Mouse (Mus musculus): ENCODE data around the gene Nr2c2ap. TPM values are rescaled to one million over a fixed set of nuclear protein-coding genes. Genes with fewer than 3 reads are reported as not detected.

Gene Nr2c2ap
- total and polyA plus RNA-seq, 2 experiments from 2014 or later, result 5.4 to 42.1 TPM

- Histone ChIP-seq H3K9ac (replicated peaks; ENCODE audit: low read length, poor library complexity, severe bottlenecking) (peak within 1 kb of the TSS; percentile 62), H3K4me3 (ENCODE audit: low read depth, low read length) (peak within 1 kb of the TSS; percentile 56), H3K9me3 (ENCODE audit: low read length) (no peaks in the 10 kb centered on the region), H3K4me2 (ENCODE audit: low read depth, low read length, poor library complexity, severe bottlenecking) (peak within 1 kb of the TSS; percentile 50), H3K27me3 (ENCODE audit: insufficient read depth, low read length) (no peaks in the 10 kb centered on the region), H3K27ac (ENCODE audit: low read depth, low read length) (peak within 1 kb of the TSS; percentile 39; the same call in 1 of the 2 replicates), H3K4me1 (ENCODE audit: insufficient read depth, low read length) (peaks cover 6% of the 10 kb centered on the region; the same call in 1 of the 2 replicates), H3K36me3 (ENCODE audit: insufficient read depth, low read length) (no peaks in the 10 kb centered on the region)
- ATAC-seq (ENCODE audit: low FRiP score) (peak; percentile 92), DNase-seq (ENCODE audit: low spot score) (peak; percentile 96)
- TF ChIP-seq CTCF (IDR thresholded peaks at IDR 0.05), result no peak
- WGBS, result 2% methylated on average over 27 of the region's 27 CpGs
Measured at GRCm38 (mm10) chr8:70172043-70172681, 41.0 kb downstream of the Nr2c2ap start, which contains the start of gene Tmem161a. Tmem161a (plus strand) TSS chr8:70172356.

- Histone ChIP-seq H3K9me3 (ENCODE audit: low read length) (no peaks in the 10 kb centered on the region), H3K4me2 (ENCODE audit: low read depth, low read length, poor library complexity, severe bottlenecking) (no peak overlapping the region; the same call in 1 of the 2 replicates), H3K27me3 (ENCODE audit: insufficient read depth, low read length) (no peaks in the 10 kb centered on the region), H3K4me1 (ENCODE audit: insufficient read depth, low read length) (peaks cover 5% of the 10 kb centered on the region; the same call in 1 of the 2 replicates), H3K36me3 (ENCODE audit: insufficient read depth, low read length) (no peaks in the 10 kb centered on the region), H3K27ac (ENCODE audit: low read depth, low read length) (no peak overlapping the region), H3K9ac (replicated peaks; ENCODE audit: low read length, poor library complexity, severe bottlenecking) (no peak overlapping the region; the same call in 1 of the 2 replicates), H3K4me3 (ENCODE audit: low read depth, low read length) (no peak overlapping the region)
- ATAC-seq (ENCODE audit: low FRiP score), result no peak
- TF ChIP-seq CTCF (IDR thresholded peaks at IDR 0.05), result no peak
- DNase-seq (ENCODE audit: low spot score), result no peak
- 91% methylated on average over 5 of the region's 5 CpGs for WGBS
Measured at GRCm38 (mm10) chr8:70173320-70173719, 42.2 kb downstream of the Nr2c2ap start.

- no peaks in the 10 kb centered on the region for H3K9me3 ChIP-seq (ENCODE audit: low read length)
- 90% methylated on average over 7 of the region's 7 CpGs for WGBS
- peaks cover 5% of the 10 kb centered on the region; the same call in 1 of the 2 replicates for H3K4me1 ChIP-seq (ENCODE audit: insufficient read depth, low read length)
- H3K36me3 ChIP-seq (ENCODE audit: insufficient read depth, low read length), result no peaks in the 10 kb centered on the region
- H3K27ac ChIP-seq (ENCODE audit: low read depth, low read length), result no peak overlapping the region
- no peak overlapping the region for H3K9ac ChIP-seq (replicated peaks; ENCODE audit: low read length, poor library complexity, severe bottlenecking)
- ATAC-seq (ENCODE audit: low FRiP score) (no peak), DNase-seq (ENCODE audit: low spot score) (no peak)
- H3K4me3 ChIP-seq (ENCODE audit: low read depth, low read length), result no peak overlapping the region
- H3K4me2 ChIP-seq (ENCODE audit: low read depth, low read length, poor library complexity, severe bottlenecking), result no peak overlapping the region
- no peak for TF ChIP-seq CTCF (IDR thresholded peaks at IDR 0.05)
- no peaks in the 10 kb centered on the region for H3K27me3 ChIP-seq (ENCODE audit: insufficient read depth, low read length)
Measured at GRCm38 (mm10) chr8:70174079-70174478, 42.9 kb downstream of the Nr2c2ap start.

- H3K27me3 ChIP-seq (ENCODE audit: insufficient read depth, low read length), result no peaks in the 10 kb centered on the region
- H3K36me3 ChIP-seq (ENCODE audit: insufficient read depth, low read length), result peaks cover 20% of the 10 kb centered on the region
- TF ChIP-seq CTCF (IDR thresholded peaks at IDR 0.05), result no peak
- no peak overlapping the region for H3K4me3 ChIP-seq (ENCODE audit: low read depth, low read length)
- no peaks in the 10 kb centered on the region for H3K9me3 ChIP-seq (ENCODE audit: low read length)
- H3K4me2 ChIP-seq (ENCODE audit: low read depth, low read length, poor library complexity, severe bottlenecking), result no peak overlapping the region
- ATAC-seq (ENCODE audit: low FRiP score), result no peak
- 0 out of 2 replicates have a peak, but pooled peaks cover 2% of the 10 kb centered on the region for H3K4me1 ChIP-seq (ENCODE audit: insufficient read depth, low read length)
- H3K9ac ChIP-seq (replicated peaks; ENCODE audit: low read length, poor library complexity, severe bottlenecking), result no peak overlapping the region
- no peak for DNase-seq (ENCODE audit: low spot score)
- H3K27ac ChIP-seq (ENCODE audit: low read depth, low read length), result no peak overlapping the region
- 92% methylated on average over 2 of the region's 2 CpGs for WGBS
Measured at GRCm38 (mm10) chr8:70178231-70178630, 47.1 kb downstream of the Nr2c2ap start.

- ATAC-seq (ENCODE audit: low FRiP score), result no peak
- DNase-seq (ENCODE audit: low spot score), result no peak
- 96% methylated on average over 4 of the region's 4 CpGs for WGBS
- peak; percentile 61 for TF ChIP-seq CTCF (IDR thresholded peaks at IDR 0.05)
- H3K27me3 ChIP-seq (ENCODE audit: insufficient read depth, low read length), result no peaks in the 10 kb centered on the region
- peaks cover 22% of the 10 kb centered on the region for H3K36me3 ChIP-seq (ENCODE audit: insufficient read depth, low read length)
- no peaks in the 10 kb centered on the region for H3K4me1 ChIP-seq (ENCODE audit: insufficient read depth, low read length)
- no peaks in the 10 kb centered on the region for H3K9me3 ChIP-seq (ENCODE audit: low read length)
- H3K27ac ChIP-seq (ENCODE audit: low read depth, low read length), result no peak overlapping the region
- no peak overlapping the region for H3K9ac ChIP-seq (replicated peaks; ENCODE audit: low read length, poor library complexity, severe bottlenecking)
- H3K4me3 ChIP-seq (ENCODE audit: low read depth, low read length), result no peak overlapping the region
- no peak overlapping the region for H3K4me2 ChIP-seq (ENCODE audit: low read depth, low read length, poor library complexity, severe bottlenecking)
Measured at GRCm38 (mm10) chr8:70179082-70179481, 47.9 kb downstream of the Nr2c2ap start.

- H3K4me3 ChIP-seq (ENCODE audit: low read depth, low read length), result no peak overlapping the region
- no peak overlapping the region for H3K9ac ChIP-seq (replicated peaks; ENCODE audit: low read length, poor library complexity, severe bottlenecking)
- WGBS, result 86% methylated on average over 16 of the region's 16 CpGs
Measured at GRCm38 (mm10) chr8:70181212-70181902, 50.2 kb downstream of the Nr2c2ap start.

More at GRCm38 (mm10) chr8:70181212-70181902, 50.2 kb downstream of the Nr2c2ap start:
- no peaks in the 10 kb centered on the region for H3K27me3 ChIP-seq (ENCODE audit: insufficient read depth, low read length)
- H3K4me1 ChIP-seq (ENCODE audit: insufficient read depth, low read length), result no peaks in the 10 kb centered on the region
- TF ChIP-seq CTCF (IDR thresholded peaks at IDR 0.05), result no peak
- H3K27ac ChIP-seq (ENCODE audit: low read depth, low read length), result no peak overlapping the region
- peaks cover 22% of the 10 kb centered on the region for H3K36me3 ChIP-seq (ENCODE audit: insufficient read depth, low read length)
- DNase-seq (ENCODE audit: low spot score), result no peak
- H3K9me3 ChIP-seq (ENCODE audit: low read length), result no peaks in the 10 kb centered on the region
- no peak overlapping the region for H3K4me2 ChIP-seq (ENCODE audit: low read depth, low read length, poor library complexity, severe bottlenecking)
- no peak for ATAC-seq (ENCODE audit: low FRiP score)
